Mouse (Mus musculus): ENCODE measurements around the gene Oprm1. TPM values are rescaled to one million over a fixed set of nuclear protein-coding genes. Genes with fewer than 3 reads are reported as not detected.
A peak's percentile ranks its signal among the peaks of the same experiment; 100 is the strongest.

The Oprm1 gene
- polyA plus RNA-seq, 1 experiment from 2014 or later = 0.40 TPM

DNA sequence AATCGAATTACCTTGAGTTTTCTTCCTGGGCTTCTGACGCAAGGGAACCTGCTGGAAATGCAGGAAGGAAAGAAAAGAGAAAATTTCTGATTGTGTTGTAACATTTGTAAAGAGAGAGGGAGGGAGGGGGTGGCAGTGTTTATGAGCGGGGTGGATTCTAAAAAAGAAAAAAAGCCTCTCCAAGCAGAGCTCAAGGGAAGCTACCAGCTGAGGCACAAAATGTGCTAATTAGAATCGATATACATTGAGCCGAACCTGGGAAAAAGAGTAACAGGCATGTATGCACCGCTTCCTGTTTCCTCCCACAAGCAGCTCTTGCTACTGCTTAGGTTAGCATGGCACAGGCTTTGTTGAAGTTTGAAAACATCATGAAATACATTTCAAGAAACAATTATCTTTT, 221.9 kb downstream of the Oprm1 start:
- no peaks in the 10 kb centered on the region for H3K9me3 ChIP-seq (replicated peaks; ENCODE audit: control insufficient read depth, low read length)
- no peaks in the 10 kb centered on the region for H3K27me3 ChIP-seq (ENCODE audit: control insufficient read depth, insufficient read depth, low read length)
- no peaks in the 10 kb centered on the region for H3K4me1 ChIP-seq (ENCODE audit: control insufficient read depth, insufficient read depth, low read length)
- no peak for ATAC-seq (ENCODE audit: insufficient read depth, low FRiP score)
- H3K4me2 ChIP-seq (ENCODE audit: low read depth, low read length) = peak overlapping the region; percentile 45
- 20% methylated on average over 6 of the region's 6 CpGs for WGBS
- no peak overlapping the region for H3K9ac ChIP-seq (ENCODE audit: low read length)
- H3K27ac ChIP-seq (ENCODE audit: low read length) = no peak overlapping the region
- H3K36me3 ChIP-seq (ENCODE audit: control insufficient read depth, insufficient read depth, low read length) = no peaks in the 10 kb centered on the region
- H3K4me3 ChIP-seq (replicated peaks; ENCODE audit: low read length) = peak overlapping the region; percentile 2; the same call in 1 of the 2 replicates

DNA sequence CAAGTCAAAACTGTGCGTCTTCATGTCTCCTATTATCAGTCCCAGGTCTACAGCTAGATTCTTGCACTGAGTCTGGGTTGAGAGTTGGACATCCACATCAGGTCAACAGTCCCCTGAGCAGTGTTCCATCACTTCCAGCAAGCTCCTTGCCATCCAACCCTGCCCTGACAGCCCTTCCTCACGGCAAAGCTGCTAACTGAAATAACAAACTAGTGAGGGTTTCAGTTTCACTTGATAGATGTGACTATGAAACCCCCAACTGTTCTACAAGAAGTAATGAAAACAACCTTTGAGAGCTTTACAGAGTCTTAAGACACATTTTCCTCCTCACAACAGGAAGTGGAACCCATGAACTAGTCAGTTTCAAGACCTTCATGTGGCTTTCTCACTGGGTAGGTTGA, 224.4 kb downstream of the Oprm1 start:
- Histone ChIP-seq H3K4me2 (ENCODE audit: low read depth, low read length) (no peak overlapping the region), H3K4me1 (ENCODE audit: control insufficient read depth, insufficient read depth, low read length) (no peaks in the 10 kb centered on the region), H3K9ac (ENCODE audit: low read length) (no peak overlapping the region), H3K27me3 (ENCODE audit: control insufficient read depth, insufficient read depth, low read length) (no peaks in the 10 kb centered on the region), H3K9me3 (replicated peaks; ENCODE audit: control insufficient read depth, low read length) (no peaks in the 10 kb centered on the region), H3K27ac (ENCODE audit: low read length) (no peak overlapping the region), H3K4me3 (replicated peaks; ENCODE audit: low read length) (no peak overlapping the region), H3K36me3 (ENCODE audit: control insufficient read depth, insufficient read depth, low read length) (no peaks in the 10 kb centered on the region)
- 73% methylated on average over 2 of the region's 2 CpGs for WGBS
- ATAC-seq (ENCODE audit: insufficient read depth, low FRiP score) = no peak

DNA sequence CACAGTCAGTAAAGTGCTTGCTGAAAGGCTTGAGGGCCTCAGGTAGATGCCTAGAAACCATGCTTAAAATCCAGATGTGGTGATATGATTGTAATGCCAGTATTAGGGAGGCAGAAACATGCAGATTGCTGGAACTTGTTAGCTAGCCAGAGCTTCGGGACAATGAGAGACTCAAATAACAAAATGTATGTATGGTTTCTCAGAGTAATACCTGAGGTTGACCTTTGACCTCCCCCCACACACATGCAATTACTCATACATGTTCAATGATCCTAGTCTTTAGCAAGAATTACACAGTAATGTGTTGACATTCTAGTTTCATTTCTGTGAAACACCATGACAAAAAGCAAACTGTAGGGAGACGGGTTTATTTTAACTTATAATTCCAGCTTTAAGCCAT, 225.1 kb downstream of the Oprm1 start:
- ATAC-seq (ENCODE audit: insufficient read depth, low FRiP score) = no peak
- H3K27ac ChIP-seq (ENCODE audit: low read length) = no peak overlapping the region

DNA sequence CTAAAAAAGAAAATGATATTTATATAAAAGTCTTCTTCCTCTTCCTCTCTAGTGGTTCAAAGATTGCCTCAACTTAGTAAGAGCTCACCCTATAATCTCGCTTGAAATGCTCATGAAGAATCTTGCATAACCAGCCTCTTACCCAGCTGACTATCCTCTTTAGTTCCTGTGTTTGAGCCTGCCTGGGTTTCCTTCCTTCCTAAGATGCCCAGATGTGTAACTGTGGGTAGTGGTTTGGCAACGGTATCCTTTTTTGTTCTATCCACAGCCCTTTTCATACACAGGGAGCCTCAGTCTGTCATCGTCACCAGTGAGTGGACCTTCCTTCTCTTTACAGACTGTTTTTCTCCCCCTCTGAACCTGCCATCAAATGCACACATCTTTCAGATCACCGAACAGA, 227.9 kb downstream of the Oprm1 start:
- Histone ChIP-seq H3K4me3 (replicated peaks; ENCODE audit: low read length) (no peak overlapping the region), H3K9ac (ENCODE audit: low read length) (no peak overlapping the region), H3K4me2 (ENCODE audit: low read depth, low read length) (no peak overlapping the region), H3K4me1 (ENCODE audit: control insufficient read depth, insufficient read depth, low read length) (no peaks in the 10 kb centered on the region), H3K27me3 (ENCODE audit: control insufficient read depth, insufficient read depth, low read length) (no peaks in the 10 kb centered on the region), H3K36me3 (ENCODE audit: control insufficient read depth, insufficient read depth, low read length) (no peaks in the 10 kb centered on the region), H3K27ac (ENCODE audit: low read length) (no peak overlapping the region), H3K9me3 (replicated peaks; ENCODE audit: control insufficient read depth, low read length) (no peaks in the 10 kb centered on the region)
- WGBS = 86% methylated on average over 4 of the region's 4 CpGs
- ATAC-seq (ENCODE audit: insufficient read depth, low FRiP score) = no peak

More for the DNA sequence above, 225.1 kb downstream of the Oprm1 start:
- H3K36me3 ChIP-seq (ENCODE audit: control insufficient read depth, insufficient read depth, low read length) = no peaks in the 10 kb centered on the region
- H3K9me3 ChIP-seq (replicated peaks; ENCODE audit: control insufficient read depth, low read length) = no peaks in the 10 kb centered on the region
- H3K4me2 ChIP-seq (ENCODE audit: low read depth, low read length) = no peak overlapping the region
- no peak overlapping the region for H3K9ac ChIP-seq (ENCODE audit: low read length)
- no peaks in the 10 kb centered on the region for H3K4me1 ChIP-seq (ENCODE audit: control insufficient read depth, insufficient read depth, low read length)
- WGBS = 86% methylated on average over 2 of the region's 2 CpGs
- H3K27me3 ChIP-seq (ENCODE audit: control insufficient read depth, insufficient read depth, low read length) = no peaks in the 10 kb centered on the region
- no peak overlapping the region for H3K4me3 ChIP-seq (replicated peaks; ENCODE audit: low read length)

DNA sequence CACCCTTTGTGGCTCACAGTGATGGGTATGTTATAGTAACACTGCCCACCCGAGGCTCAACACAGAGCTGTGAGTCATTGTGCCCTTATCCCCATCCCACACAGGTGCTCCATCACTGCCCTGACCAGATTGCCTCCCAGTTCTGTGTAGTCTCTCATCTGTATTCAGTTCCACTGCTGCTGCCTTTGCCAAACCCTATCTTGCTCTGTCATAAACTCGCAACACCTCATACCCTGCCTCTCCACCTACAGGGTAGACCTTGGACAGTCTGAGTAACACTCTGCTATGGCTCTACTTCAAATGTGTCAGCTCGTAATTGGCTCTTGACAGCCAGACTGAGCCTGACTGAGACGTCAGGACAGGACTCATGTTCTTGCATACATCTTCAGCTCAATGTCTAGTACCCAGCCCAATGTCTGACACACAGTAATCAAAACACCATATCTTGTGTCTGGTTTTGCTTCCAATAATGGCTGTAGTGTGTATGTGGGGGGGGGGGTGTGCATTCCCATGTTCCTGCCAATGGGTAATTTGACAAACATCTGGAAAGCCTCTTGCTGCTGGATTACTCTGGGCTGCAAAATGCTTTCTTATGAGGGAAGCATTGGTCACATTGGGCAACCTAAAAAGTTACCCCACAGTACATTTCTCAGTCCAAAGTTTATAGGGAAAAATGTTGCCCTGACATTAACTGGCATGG, 229.2 kb downstream of the Oprm1 start:
- Histone ChIP-seq H3K9ac (ENCODE audit: low read length) (no peak overlapping the region), H3K4me1 (ENCODE audit: control insufficient read depth, insufficient read depth, low read length) (no peaks in the 10 kb centered on the region), H3K36me3 (ENCODE audit: control insufficient read depth, insufficient read depth, low read length) (no peaks in the 10 kb centered on the region), H3K27me3 (ENCODE audit: control insufficient read depth, insufficient read depth, low read length) (no peaks in the 10 kb centered on the region), H3K4me3 (replicated peaks; ENCODE audit: low read length) (no peak overlapping the region), H3K4me2 (ENCODE audit: low read depth, low read length) (no peak overlapping the region), H3K9me3 (replicated peaks; ENCODE audit: control insufficient read depth, low read length) (no peaks in the 10 kb centered on the region), H3K27ac (ENCODE audit: low read length) (no peak overlapping the region)
- ATAC-seq (ENCODE audit: insufficient read depth, low FRiP score) = no peak
- WGBS = 75% methylated on average over 4 of the region's 4 CpGs

DNA sequence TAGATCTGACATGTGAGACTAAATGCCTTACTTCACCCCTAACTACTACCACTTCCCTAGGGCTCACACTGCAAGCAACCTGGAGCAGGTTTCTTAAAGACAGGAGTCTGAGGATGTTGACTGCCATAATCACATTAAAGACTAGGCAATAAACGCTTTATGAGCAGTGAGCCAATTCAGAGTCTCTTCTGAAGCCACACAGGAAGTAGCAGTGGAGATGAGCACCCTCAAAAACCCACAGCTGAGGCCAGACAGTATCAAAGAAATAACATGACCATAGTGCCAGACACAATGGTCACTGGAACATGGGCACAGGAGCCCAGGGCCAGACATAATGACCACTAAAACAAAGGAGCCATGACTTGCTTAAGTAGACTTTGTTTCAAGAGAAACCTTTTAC, 230.2 kb downstream of the Oprm1 start:
- no peak overlapping the region for H3K27ac ChIP-seq (ENCODE audit: low read length)
- ATAC-seq (ENCODE audit: insufficient read depth, low FRiP score) = no peak
- H3K4me3 ChIP-seq (replicated peaks; ENCODE audit: low read length) = no peak overlapping the region
- no peak overlapping the region for H3K4me2 ChIP-seq (ENCODE audit: low read depth, low read length)
- H3K9ac ChIP-seq (ENCODE audit: low read length) = no peak overlapping the region
- H3K27me3 ChIP-seq (ENCODE audit: control insufficient read depth, insufficient read depth, low read length) = no peaks in the 10 kb centered on the region
- no peaks in the 10 kb centered on the region for H3K4me1 ChIP-seq (ENCODE audit: control insufficient read depth, insufficient read depth, low read length)
- WGBS = 83% methylated on average over 1 of the region's 1 CpGs
- no peaks in the 10 kb centered on the region for H3K36me3 ChIP-seq (ENCODE audit: control insufficient read depth, insufficient read depth, low read length)
- no peaks in the 10 kb centered on the region for H3K9me3 ChIP-seq (replicated peaks; ENCODE audit: control insufficient read depth, low read length)

DNA sequence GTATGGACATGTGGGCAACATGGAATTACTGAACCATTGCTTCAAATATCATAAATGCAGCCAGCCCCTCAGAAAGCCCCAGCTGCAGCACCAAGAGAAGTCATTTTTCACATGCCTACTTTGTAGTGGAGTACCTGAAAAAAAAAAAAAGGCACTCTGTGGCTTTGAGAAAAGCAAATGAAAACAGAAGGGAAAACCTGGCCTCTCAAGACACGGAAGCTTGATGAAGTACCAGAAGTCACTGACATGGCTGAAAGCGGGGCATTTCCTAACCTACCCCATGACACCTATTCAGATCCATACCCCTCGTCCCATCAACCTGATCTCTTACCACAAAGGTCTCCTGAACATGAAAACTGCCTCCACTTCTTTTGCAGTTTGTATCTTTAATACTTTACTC, 238.6 kb downstream of the Oprm1 start:
- no peaks in the 10 kb centered on the region for H3K27me3 ChIP-seq (ENCODE audit: control insufficient read depth, insufficient read depth, low read length)
- H3K4me1 ChIP-seq (ENCODE audit: control insufficient read depth, insufficient read depth, low read length) = no peaks in the 10 kb centered on the region
- H3K9me3 ChIP-seq (replicated peaks; ENCODE audit: control insufficient read depth, low read length) = no peaks in the 10 kb centered on the region
- H3K4me3 ChIP-seq (replicated peaks; ENCODE audit: low read length) = no peak overlapping the region
- H3K36me3 ChIP-seq (ENCODE audit: control insufficient read depth, insufficient read depth, low read length) = no peaks in the 10 kb centered on the region
- 79% methylated on average over 3 of the region's 3 CpGs for WGBS
- H3K27ac ChIP-seq (ENCODE audit: low read length) = no peak overlapping the region
- no peak overlapping the region for H3K9ac ChIP-seq (ENCODE audit: low read length)
- ATAC-seq (ENCODE audit: insufficient read depth, low FRiP score) = no peak
- no peak overlapping the region for H3K4me2 ChIP-seq (ENCODE audit: low read depth, low read length)

DNA sequence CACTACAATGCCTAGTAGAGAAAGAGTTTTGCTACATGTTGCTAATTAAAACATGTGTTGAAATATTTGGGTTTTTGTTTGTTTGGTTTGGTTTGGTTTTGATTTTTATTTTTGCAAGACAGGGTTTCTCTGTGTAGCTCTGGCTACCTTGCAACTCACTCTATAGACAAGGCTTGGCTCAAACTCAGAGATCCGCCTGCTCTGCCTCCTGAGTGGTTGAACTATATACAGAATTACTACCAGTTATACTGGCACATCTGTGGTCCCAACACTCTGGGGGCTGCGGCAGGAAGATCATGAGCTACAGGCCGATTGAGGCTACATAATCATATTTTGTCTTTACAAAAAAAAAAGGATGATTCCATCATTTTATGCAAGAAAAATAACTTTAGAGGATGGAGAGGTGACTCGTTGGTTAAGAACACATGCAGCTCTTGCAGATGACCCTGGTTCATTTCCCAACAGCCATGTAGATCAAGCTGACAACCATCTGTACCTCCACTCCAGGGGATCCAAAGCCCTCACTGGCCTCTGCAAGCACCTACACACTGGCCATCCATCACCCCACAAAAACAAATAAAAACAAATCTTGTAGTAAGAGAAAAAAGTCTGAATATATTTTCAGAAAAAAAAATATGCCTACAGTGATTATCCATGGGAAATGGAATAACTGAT, 240.4 kb downstream of the Oprm1 start:
- no peaks in the 10 kb centered on the region for H3K4me1 ChIP-seq (ENCODE audit: control insufficient read depth, insufficient read depth, low read length)
- no peak overlapping the region for H3K4me2 ChIP-seq (ENCODE audit: low read depth, low read length)
- WGBS = 85% methylated on average over 4 of the region's 4 CpGs
- ATAC-seq (ENCODE audit: insufficient read depth, low FRiP score) = no peak
- H3K4me3 ChIP-seq (replicated peaks; ENCODE audit: low read length) = no peak overlapping the region
- no peaks in the 10 kb centered on the region for H3K9me3 ChIP-seq (replicated peaks; ENCODE audit: control insufficient read depth, low read length)
- no peak overlapping the region for H3K27ac ChIP-seq (ENCODE audit: low read length)
- no peak overlapping the region for H3K9ac ChIP-seq (ENCODE audit: low read length)
- H3K36me3 ChIP-seq (ENCODE audit: control insufficient read depth, insufficient read depth, low read length) = no peaks in the 10 kb centered on the region
- no peaks in the 10 kb centered on the region for H3K27me3 ChIP-seq (ENCODE audit: control insufficient read depth, insufficient read depth, low read length)

DNA sequence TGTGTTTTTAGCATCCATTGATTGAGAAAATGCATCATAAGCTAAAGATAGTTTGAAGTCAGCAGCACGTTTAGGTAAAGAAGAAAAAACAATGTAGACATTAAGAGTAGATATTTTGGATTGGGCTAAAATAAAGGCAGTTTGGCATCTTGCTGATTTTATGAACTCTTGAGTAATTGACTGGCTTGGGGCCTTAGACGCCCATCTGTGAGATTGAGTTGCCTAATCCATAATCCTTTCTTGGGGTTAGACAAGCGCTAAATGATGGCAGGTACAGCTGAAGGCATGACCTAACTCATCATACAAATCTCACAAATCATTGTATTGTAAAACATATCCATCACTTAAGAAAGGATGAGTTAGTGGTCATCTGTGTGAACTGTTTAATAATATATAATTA, 241.0 kb downstream of the Oprm1 start:
- Histone ChIP-seq H3K27ac (ENCODE audit: low read length) (no peak overlapping the region), H3K4me1 (ENCODE audit: control insufficient read depth, insufficient read depth, low read length) (no peaks in the 10 kb centered on the region), H3K4me3 (replicated peaks; ENCODE audit: low read length) (no peak overlapping the region), H3K27me3 (ENCODE audit: control insufficient read depth, insufficient read depth, low read length) (no peaks in the 10 kb centered on the region), H3K4me2 (ENCODE audit: low read depth, low read length) (no peak overlapping the region), H3K9ac (ENCODE audit: low read length) (no peak overlapping the region), H3K36me3 (ENCODE audit: control insufficient read depth, insufficient read depth, low read length) (no peaks in the 10 kb centered on the region), H3K9me3 (replicated peaks; ENCODE audit: control insufficient read depth, low read length) (no peaks in the 10 kb centered on the region)
- 84% methylated on average over 3 of the region's 3 CpGs for WGBS
- ATAC-seq (ENCODE audit: insufficient read depth, low FRiP score) = no peak
